8 mouse cellular contexts compared by ENCODE assay signal in genomic region chr10:60279290-60279940, GRCm38 (mm10). TPM values are rescaled to one million over a fixed set of nuclear protein-coding genes. Genes with fewer than 3 reads are reported as not detected.
DNase-seq lines count a peak whose midpoint lies in the region; ATAC-seq and TF ChIP-seq lines count a peak whose summit lies in the region.

No protein-coding gene starts in this region.

- peaks cover 14% of the 10 kb centered on the region; the same call in 1 of the 2 replicates for H3K4me1 ChIP-seq in lung, embryonic 16.5 days (replicated peaks; ENCODE audit: control insufficient read depth, insufficient read depth, low read length)
- H3K4me1 ChIP-seq in intestine, postnatal 0 days (replicated peaks; ENCODE audit: control insufficient read depth, insufficient read depth, low read length) = peaks cover 14% of the 10 kb centered on the region
- peaks cover 37% of the 10 kb centered on the region for H3K4me1 ChIP-seq in stomach, embryonic 14.5 days (ENCODE audit: control insufficient read depth, insufficient read depth, low read length)

- TF ChIP-seq CTCF in intestine, postnatal 0 days (IDR thresholded peaks at IDR 0.05; ENCODE audit: low read depth) = no peak

- 0 out of 2 replicates have a peak overlapping the region, but pooled peaks have one; percentile 24 for H3K4me2 ChIP-seq in lung, embryonic 16.5 days (ENCODE audit: low read depth, low read length)
- H3K4me2 ChIP-seq in intestine, postnatal 0 days (replicated peaks; ENCODE audit: low read depth) = peak overlapping the region; percentile 84
- H3K4me2 ChIP-seq in stomach, embryonic 14.5 days (replicated peaks; ENCODE audit: low read depth, low read length) = peak overlapping the region; percentile 97; the same call in 1 of the 2 replicates

- DNase-seq in cerebellum, adult 11-12 months = peak; percentile 53
- DNase-seq in cerebellum, adult 8-10 months = no peak
- no peak for DNase-seq in lung, adult 18-20 months
- DNase-seq in layer of hippocampus, postnatal 14 days (ENCODE audit: low spot score in 2 of 2) = no peak
- no peak for DNase-seq in testis, postnatal 14 days (ENCODE audit: low spot score)

- no peaks in the 10 kb centered on the region for H3K27me3 ChIP-seq in lung, embryonic 16.5 days (ENCODE audit: control insufficient read depth, insufficient read depth, low read depth, low read length)
- no peaks in the 10 kb centered on the region for H3K27me3 ChIP-seq in intestine, postnatal 0 days (replicated peaks; ENCODE audit: control insufficient read depth, insufficient read depth, low read length)
- no peaks in the 10 kb centered on the region for H3K27me3 ChIP-seq in stomach, embryonic 14.5 days (ENCODE audit: control insufficient read depth, insufficient read depth, low read length)

- no peaks in the 10 kb centered on the region for H3K9me3 ChIP-seq in lung, embryonic 16.5 days (ENCODE audit: control insufficient read depth, low read length)
- no peaks in the 10 kb centered on the region for H3K9me3 ChIP-seq in intestine, postnatal 0 days (ENCODE audit: control insufficient read depth)
- H3K9me3 ChIP-seq in stomach, embryonic 14.5 days (ENCODE audit: control insufficient read depth, low read depth, low read length) = no peaks in the 10 kb centered on the region

- ATAC-seq in lung, embryonic 16.5 days (ENCODE audit: low read depth) = no peak
- ATAC-seq in intestine, postnatal 0 days = no peak
- no peak for ATAC-seq in stomach, embryonic 14.5 days (ENCODE audit: insufficient number of reproducible peaks, insufficient read depth, low FRiP score, low read depth)

- no peaks in the 10 kb centered on the region for H3K36me3 ChIP-seq in lung, embryonic 16.5 days (ENCODE audit: control insufficient read depth, insufficient read depth, low read length)
- no peaks in the 10 kb centered on the region; the same call in 1 of the 2 replicates for H3K36me3 ChIP-seq in intestine, postnatal 0 days (ENCODE audit: control insufficient read depth, insufficient read depth)
- H3K36me3 ChIP-seq in stomach, embryonic 14.5 days (ENCODE audit: control insufficient read depth, insufficient read depth, low read length) = no peaks in the 10 kb centered on the region

- H3K27ac ChIP-seq in lung, embryonic 16.5 days (ENCODE audit: low read length) = no peak overlapping the region
- no peak overlapping the region for H3K27ac ChIP-seq in intestine, postnatal 0 days (ENCODE audit: low read depth, low read length)
- peak overlapping the region; percentile 33; the same call in 1 of the 2 replicates for H3K27ac ChIP-seq in stomach, embryonic 14.5 days (ENCODE audit: low read length)

- H3K9ac ChIP-seq in lung, embryonic 16.5 days (ENCODE audit: low read length) = no peak overlapping the region; the same call in 1 of the 2 replicates
- no peak overlapping the region for H3K9ac ChIP-seq in intestine, postnatal 0 days (ENCODE audit: low read depth, low read length)
- no peak overlapping the region for H3K9ac ChIP-seq in stomach, embryonic 14.5 days (replicated peaks; ENCODE audit: low read depth, low read length)

- 78% methylated on average over 8 of the region's 8 CpGs for WGBS in lung, embryonic 16.5 days
- 56% methylated on average over 8 of the region's 8 CpGs for WGBS in intestine, postnatal 0 days
- WGBS in stomach, embryonic 14.5 days = 66% methylated on average over 8 of the region's 8 CpGs

- no peak overlapping the region for H3K4me3 ChIP-seq in lung, embryonic 16.5 days (ENCODE audit: low read length)
- H3K4me3 ChIP-seq in intestine, postnatal 0 days (ENCODE audit: low read depth, low read length) = no peak overlapping the region
- H3K4me3 ChIP-seq in stomach, embryonic 14.5 days (ENCODE audit: low read depth, low read length) = no peak overlapping the region

RNA-seq across cellular contexts. Expression of gene Psap, which starts 2.0 kb away (rescaled TPM):
- 131 and 132 TPM in 2 replicates for polyA plus RNA-seq in lung, embryonic 16.5 days (2015; fragmentation: Nextera tagmentation; extraction: Ambion mirVana)
- 135 and 137 TPM in 2 replicates for polyA plus RNA-seq in intestine, postnatal 0 days (2015; fragmentation: Nextera tagmentation; extraction: Ambion mirVana)
- 106 and 108 TPM in 2 replicates for polyA plus RNA-seq in stomach, embryonic 14.5 days (2014; fragmentation: Nextera tagmentation; extraction: Ambion mirVana)
- total RNA-seq in layer of hippocampus, postnatal 14 days (2021) = 1,000 to 10,000 TPM; 1,391 to 1,455 TPM

Comparison
In these comparisons a context has a peak if more than half of its experiments do, and no peak if none do; other contexts are left out.
1. H3K4me2 ChIP-seq: peak in every context shown above with its lines; median percentile 97 in stomach, embryonic 14.5 days; 84 in intestine, postnatal 0 days; 24 in lung, embryonic 16.5 days.